Mouse (Mus musculus) layer of hippocampus, adult 9-11 months (tissue): ENCODE measurements at regions not wholly inside any gene's neighbourhood (a gene's known extent, or its start where the extent isn't known, plus 50 kb on each side); places are given as distances from the start of the nearest gene placed in this dataset.
"Not testable (repeated sequence)": the region's sequence is repeated elsewhere in the genome, so short reads cannot be mapped to it uniquely, and the experiment has no call there.

Experiments used
- DNase-seq: peaks from one replicate; pipeline ENCODE4 v3.0.0; 2022

- DNase-seq, result no peak
Measured at GRCm38 (mm10) chr1:83970641-83971285, 393.2 kb downstream of the Pid1 start.

DNA sequence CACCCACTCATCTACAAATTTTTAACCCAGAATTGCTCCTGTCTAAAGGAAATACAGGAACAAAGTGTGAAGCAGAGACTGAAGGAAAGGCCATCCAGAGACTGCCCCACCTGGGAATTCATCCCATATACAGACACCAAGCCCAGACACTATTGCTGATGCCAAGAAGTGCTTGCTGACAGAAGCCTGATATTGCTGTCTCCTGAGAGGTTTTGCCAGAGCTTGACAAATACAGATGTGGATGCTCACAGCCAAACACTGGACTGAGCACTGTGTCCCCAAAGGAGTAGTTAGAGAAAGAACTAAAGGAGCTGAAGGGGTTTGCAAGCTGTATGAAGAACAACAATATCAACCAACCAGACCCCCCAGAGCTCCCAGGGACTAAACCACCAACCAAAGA lies 399.3 kb downstream of the Pid1 start:
- not testable (repeated sequence) for DNase-seq

GRCm38 (mm10) chr1:83961761-83962160 lies 402.2 kb downstream of the Pid1 start:
- DNase-seq, result no peak

GRCm38 (mm10) chr1:83959756-83960155 lies 404.2 kb downstream of the Pid1 start:
- no peak for DNase-seq

DNA sequence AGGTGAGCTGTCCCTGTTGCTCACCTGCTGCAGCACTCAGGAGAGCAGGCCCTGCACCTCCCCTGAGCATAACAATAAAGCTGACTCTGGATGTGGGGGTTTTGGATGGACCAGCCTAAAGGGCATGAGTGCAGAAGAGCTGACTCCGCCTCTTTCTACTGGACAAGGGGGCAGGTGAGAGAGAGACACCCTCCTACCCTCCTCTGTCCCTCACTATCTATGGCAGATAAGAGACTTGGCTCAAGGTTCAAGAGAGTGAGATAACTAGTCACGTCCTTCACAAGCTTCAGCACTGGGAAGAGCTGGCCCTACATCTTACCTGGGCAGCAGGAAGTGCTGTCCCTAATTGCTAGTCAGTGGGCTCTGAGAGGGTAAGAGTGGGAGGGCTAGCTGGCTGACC lies 441.1 kb downstream of the Pid1 start:
- DNase-seq, result no peak

GRCm38 (mm10) chr1:83915454-83915853 lies 448.5 kb downstream of the Pid1 start:
- no peak for DNase-seq

- DNase-seq, result no peak
Measured at GRCm38 (mm10) chr1:83907347-83907746, 456.6 kb downstream of the Pid1 start.

GRCm38 (mm10) chr1:83906906-83907305 lies 457.1 kb downstream of the Pid1 start:
- DNase-seq, result no peak

DNA sequence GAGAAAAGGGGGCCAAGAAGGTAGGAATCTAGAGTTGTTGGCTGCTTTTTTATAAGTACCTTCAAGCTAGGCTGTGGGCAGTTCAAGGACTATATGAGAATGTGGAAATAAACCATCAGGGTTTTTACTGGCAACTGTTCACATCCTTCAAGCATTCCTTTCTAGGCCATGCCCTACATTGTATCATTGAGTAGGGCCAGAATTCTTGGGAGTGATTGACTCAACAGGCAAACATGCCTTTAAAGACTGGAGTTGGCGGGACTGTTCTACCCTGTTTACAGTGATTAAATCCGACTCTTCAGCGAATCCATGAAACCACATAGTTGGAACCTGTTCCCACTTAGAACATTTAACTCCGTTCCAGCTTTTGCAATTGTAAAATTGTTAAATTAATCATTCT lies 463.8 kb downstream of the Pid1 start:
- no peak for DNase-seq

GRCm38 (mm10) chr1:83896650-83897049 lies 467.3 kb downstream of the Pid1 start:
- no peak for DNase-seq

- DNase-seq, result no peak
Measured at GRCm38 (mm10) chr1:83879109-83879399, 471.1 kb upstream of the Sphkap start.

- DNase-seq, result no peak
Measured at GRCm38 (mm10) chr1:83878330-83879108, 470.5 kb upstream of the Sphkap start.

DNA sequence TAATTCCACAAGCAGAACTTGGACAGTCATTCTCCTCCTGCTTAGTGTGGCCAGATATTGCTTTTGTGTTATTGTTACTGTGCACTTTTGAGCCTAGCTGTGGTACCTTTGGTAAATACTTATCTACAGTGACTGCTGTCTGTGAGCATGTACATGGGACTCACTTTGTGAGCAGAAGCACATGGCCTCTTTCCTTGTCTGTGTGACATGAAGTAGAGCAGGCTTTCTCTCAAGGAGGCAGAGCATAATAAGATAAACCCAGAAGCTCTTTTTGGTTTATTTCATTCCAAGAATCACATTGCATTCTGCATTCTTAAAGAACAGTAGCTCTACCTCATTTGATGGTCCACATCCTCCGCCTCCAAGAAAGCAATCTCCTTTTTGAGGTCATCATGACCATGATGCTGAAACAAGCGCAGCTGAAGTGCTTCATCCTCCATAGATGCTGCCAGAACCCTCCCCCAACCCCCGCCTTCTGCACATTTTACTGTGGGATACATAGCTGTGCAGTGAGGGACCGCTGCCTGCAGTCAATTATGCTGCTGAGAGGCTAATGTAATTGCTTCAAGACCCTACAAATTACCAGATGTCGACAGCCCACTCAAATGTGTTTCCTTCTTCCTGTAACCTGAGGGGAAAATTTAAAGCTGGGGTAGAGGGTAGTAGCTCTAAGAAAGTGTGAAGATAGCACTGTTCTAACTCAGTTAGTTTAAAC lies 463.0 kb upstream of the Sphkap start:
- DNase-seq, result no peak

DNA sequence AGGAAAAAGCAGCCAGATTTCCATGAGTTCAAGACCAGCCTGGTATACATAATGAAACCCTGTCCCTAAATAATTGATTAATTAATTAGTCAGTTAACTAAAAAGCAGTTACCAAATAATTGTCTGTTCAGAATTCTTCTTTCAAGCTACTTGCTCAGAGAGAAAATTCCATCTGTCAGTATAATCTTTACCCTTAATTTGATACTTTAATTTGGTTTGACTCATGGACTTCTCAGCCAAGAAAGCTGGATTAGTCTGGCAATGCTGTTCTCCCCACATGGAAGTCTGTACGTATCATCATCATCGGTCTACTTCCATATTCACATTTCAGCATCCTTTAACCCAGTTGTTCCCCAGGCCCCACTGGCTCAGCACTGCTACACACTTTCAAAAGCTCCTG lies 461.0 kb upstream of the Sphkap start:
- no peak for DNase-seq

GRCm38 (mm10) chr1:83862541-83862940 lies 454.5 kb upstream of the Sphkap start:
- no peak for DNase-seq

DNA sequence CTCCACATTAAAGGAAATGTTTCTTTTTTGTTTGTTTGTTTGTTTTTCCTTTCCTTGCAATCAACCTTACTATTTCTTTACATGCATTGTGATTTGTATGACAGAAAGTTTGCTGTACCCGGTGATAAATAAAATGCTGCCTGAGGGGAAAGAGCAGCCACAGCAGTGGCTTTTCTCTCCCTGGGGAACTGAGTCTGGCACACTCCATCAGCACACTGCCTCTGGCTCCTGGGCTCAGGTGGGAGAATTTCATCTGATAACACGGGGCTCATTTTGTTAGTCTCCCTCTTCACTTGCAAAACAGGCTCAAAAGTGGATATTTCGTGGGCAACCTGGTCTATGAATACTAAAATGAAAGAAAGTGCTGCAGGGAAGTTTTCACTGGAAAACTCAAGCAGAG lies 454.1 kb upstream of the Sphkap start:
- DNase-seq, result no peak

DNA sequence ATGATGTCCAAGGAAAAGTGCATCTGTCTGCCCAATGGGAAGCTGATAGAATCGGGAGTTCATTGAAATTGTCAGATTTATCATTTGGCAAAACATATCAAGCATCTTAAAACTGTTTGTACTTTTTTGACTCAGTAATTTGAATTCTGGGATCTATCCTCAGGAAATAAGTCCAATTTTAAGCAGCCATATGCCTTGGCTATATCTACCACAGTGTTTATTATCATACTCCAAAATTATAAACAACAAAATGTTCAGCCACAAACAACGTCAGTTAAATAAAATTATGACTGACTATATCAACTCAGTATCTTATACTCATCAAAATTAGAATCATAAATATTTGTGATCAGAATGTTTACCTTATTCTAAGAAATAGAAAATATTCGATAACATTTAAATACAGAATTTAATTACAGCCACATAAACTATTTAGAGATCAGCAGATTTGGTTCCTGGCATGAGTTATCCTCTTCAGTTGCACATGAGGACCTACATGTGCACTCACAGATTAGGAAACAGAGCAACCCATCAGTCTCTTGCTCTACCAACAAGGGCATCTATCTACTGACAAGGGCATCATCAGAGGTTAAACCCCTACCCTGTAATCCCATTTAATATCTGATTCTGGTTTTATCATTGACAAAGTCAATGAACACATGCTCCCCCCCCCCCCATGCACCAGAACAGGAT lies 451.9 kb upstream of the Sphkap start:
- no peak for DNase-seq

- DNase-seq, result no peak
Measured at GRCm38 (mm10) chr1:83853996-83854395, 446.0 kb upstream of the Sphkap start.

- DNase-seq, result no peak
Measured at GRCm38 (mm10) chr1:83851081-83851480, 443.1 kb upstream of the Sphkap start.

GRCm38 (mm10) chr1:83848414-83848813 lies 440.4 kb upstream of the Sphkap start:
- no peak for DNase-seq

- DNase-seq, result no peak
Measured at GRCm38 (mm10) chr1:83847992-83848391, 440.0 kb upstream of the Sphkap start.

GRCm38 (mm10) chr1:83844827-83845379 lies 436.9 kb upstream of the Sphkap start:
- no peak for DNase-seq

- no peak for DNase-seq
Measured at GRCm38 (mm10) chr1:83835965-83836364, 428.0 kb upstream of the Sphkap start.
